Mouse (Mus musculus) megakaryocyte, embryonic 14.5 days (primary cell): ENCODE measurements at regions not wholly inside any gene's neighbourhood (a gene's known extent, or its start where the extent isn't known, plus 50 kb on each side); places are given as distances from the start of the nearest gene placed in this dataset.

Source experiments
- H3K27me3 ChIP-seq: replicated peaks from 2 replicates; pipeline ENCODE3; 2012; ENCODE audit warnings: inconsistent platforms
- H3K36me3 ChIP-seq: replicated peaks from 2 replicates; pipeline ENCODE3; 2012; ENCODE audit warnings: low read length, inconsistent platforms, mixed read lengths
- H3K4me1 ChIP-seq: 2 replicates; pipeline ENCODE4 v1.6.1; 2012; ENCODE audit warnings: inconsistent platforms
- H3K4me3 ChIP-seq: replicated peaks from 2 replicates; pipeline ENCODE3; 2012; ENCODE audit warnings: moderate library complexity, mild to moderate bottlenecking, inconsistent platforms
- H3K9me3 ChIP-seq: 2 replicates; pipeline ENCODE4 v1.6.1; 2012; ENCODE audit warnings: inconsistent platforms
- FLI1 ChIP-seq: IDR thresholded peaks from 2 replicates; pipeline ENCODE4 v1.6.1; 2012; ENCODE audit warnings: low read length, inconsistent platforms, mixed read lengths
- GATA1 ChIP-seq: IDR thresholded peaks from 3 replicates; pipeline ENCODE4 v1.6.1; 2012; ENCODE audit warnings: mixed read lengths, low read length, inconsistent platforms, borderline replicate concordance

DNA sequence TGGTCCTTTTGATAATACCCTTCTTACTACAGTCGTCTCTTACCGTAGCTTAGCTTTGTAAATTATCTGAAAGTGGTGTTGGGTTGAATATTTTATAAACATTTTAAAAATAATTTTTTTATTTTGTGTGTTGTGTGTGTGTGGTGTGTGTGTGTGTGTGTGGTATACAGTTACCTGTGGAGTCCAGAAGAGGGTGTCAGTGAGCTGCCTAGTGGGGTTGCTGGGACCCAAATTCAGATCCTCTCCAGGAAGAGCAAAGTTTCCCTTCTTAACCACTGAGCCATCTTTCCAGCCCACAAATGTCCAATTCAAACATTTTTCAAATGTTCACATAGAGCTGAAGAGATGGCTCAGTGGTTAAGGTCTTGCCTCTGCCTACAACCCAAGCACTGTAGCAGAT is 78.4 kb upstream of the H2afz start:
- H3K27me3 ChIP-seq = peaks cover 12% of the 10 kb centered on the region

DNA sequence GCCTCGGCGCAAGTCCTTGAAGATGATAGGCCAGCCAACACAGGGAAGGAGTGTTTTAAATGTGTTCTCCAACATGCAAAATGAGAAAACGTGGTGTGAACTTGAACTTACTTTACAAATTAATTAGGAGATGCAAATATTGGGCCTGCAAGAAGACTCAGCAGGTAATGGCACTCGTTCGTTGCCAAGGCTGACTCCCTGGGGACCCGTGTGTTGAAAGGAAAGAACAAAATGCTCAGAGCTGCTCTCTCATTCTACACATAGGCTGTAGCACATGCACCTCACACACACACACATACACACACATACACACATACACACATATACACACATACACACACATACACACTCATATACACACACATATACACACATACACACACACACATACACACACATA is 74.6 kb upstream of the H2afz start:
- TF ChIP-seq GATA1 = no peak
- TF ChIP-seq FLI1 = no peak
- H3K4me1 ChIP-seq = no peaks in the 10 kb centered on the region; the same call in 1 of the 2 replicates
- peaks cover 4% of the 10 kb centered on the region for H3K27me3 ChIP-seq
- H3K9me3 ChIP-seq = no peaks in the 10 kb centered on the region
- no peak overlapping the region for H3K4me3 ChIP-seq
- H3K36me3 ChIP-seq = no peaks in the 10 kb centered on the region

More for the DNA sequence above, 78.4 kb upstream of the H2afz start:
- Histone ChIP-seq H3K4me3 (no peak overlapping the region), H3K4me1 (peaks cover 14% of the 10 kb centered on the region), H3K36me3 (no peaks in the 10 kb centered on the region), H3K9me3 (no peaks in the 10 kb centered on the region)
- TF ChIP-seq GATA1 (no peak), FLI1 (no peak)

DNA sequence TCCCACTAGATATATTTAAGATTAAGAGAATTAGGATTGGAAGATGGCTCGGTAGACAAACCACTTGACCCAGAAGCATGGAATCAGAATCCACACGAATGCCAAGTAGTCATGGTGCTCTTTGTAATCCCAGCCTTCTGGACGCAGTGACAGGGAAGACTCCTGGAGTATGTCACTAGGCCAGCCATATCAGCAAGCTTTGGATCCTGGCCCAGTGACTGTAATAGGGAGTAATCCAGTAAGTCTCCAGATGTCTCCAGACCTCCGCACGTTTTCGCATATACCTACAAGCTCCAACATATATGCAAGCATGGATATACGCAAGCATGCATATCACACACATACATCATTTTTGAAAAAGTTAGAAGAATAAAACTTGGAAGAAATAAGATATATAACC is 73.9 kb upstream of the H2afz start:
- no peak for TF ChIP-seq GATA1
- no peak for TF ChIP-seq FLI1
- H3K4me3 ChIP-seq = no peak overlapping the region
- no peaks in the 10 kb centered on the region for H3K4me1 ChIP-seq
- H3K9me3 ChIP-seq = no peaks in the 10 kb centered on the region
- H3K36me3 ChIP-seq = no peaks in the 10 kb centered on the region
- H3K27me3 ChIP-seq = peaks cover 4% of the 10 kb centered on the region

- Histone ChIP-seq H3K4me3 (no peak overlapping the region), H3K9me3 (no peaks in the 10 kb centered on the region), H3K27me3 (peaks cover 4% of the 10 kb centered on the region), H3K4me1 (no peaks in the 10 kb centered on the region), H3K36me3 (no peaks in the 10 kb centered on the region)
- TF ChIP-seq GATA1 (no peak), FLI1 (no peak)
Measured at GRCm38 (mm10) chr3:137795754-137796315, 68.5 kb upstream of the H2afz start.

- Histone ChIP-seq H3K36me3 (no peaks in the 10 kb centered on the region), H3K4me1 (peaks cover 5% of the 10 kb centered on the region; the same call in 1 of the 2 replicates), H3K4me3 (no peak overlapping the region), H3K9me3 (no peaks in the 10 kb centered on the region), H3K27me3 (peaks cover 4% of the 10 kb centered on the region)
- TF ChIP-seq FLI1 (no peak), GATA1 (no peak)
Measured at GRCm38 (mm10) chr3:137798769-137799168, 65.5 kb upstream of the H2afz start.

GRCm38 (mm10) chr3:137801402-137802020 is 62.8 kb upstream of the H2afz start:
- Histone ChIP-seq H3K9me3 (no peaks in the 10 kb centered on the region), H3K27me3 (peaks cover 10% of the 10 kb centered on the region), H3K4me3 (no peak overlapping the region), H3K36me3 (no peaks in the 10 kb centered on the region), H3K4me1 (peaks cover 5% of the 10 kb centered on the region; the same call in 1 of the 2 replicates)
- no peak for TF ChIP-seq GATA1
- no peak for TF ChIP-seq FLI1

- TF ChIP-seq FLI1 (no peak), GATA1 (no peak)
- Histone ChIP-seq H3K4me1 (no peaks in the 10 kb centered on the region), H3K4me3 (no peak overlapping the region)
Measured at GRCm38 (mm10) chr3:137807423-137807822, 56.9 kb upstream of the H2afz start.

GRCm38 (mm10) chr3:137807913-137808684 is 56.2 kb upstream of the H2afz start:
- H3K9me3 ChIP-seq = peaks cover 3% of the 10 kb centered on the region; the same call in 1 of the 2 replicates

More at GRCm38 (mm10) chr3:137807423-137807822, 56.9 kb upstream of the H2afz start:
- H3K9me3 ChIP-seq = peaks cover 3% of the 10 kb centered on the region; the same call in 1 of the 2 replicates
- H3K27me3 ChIP-seq = peaks cover 6% of the 10 kb centered on the region
- H3K36me3 ChIP-seq = no peaks in the 10 kb centered on the region

DNA sequence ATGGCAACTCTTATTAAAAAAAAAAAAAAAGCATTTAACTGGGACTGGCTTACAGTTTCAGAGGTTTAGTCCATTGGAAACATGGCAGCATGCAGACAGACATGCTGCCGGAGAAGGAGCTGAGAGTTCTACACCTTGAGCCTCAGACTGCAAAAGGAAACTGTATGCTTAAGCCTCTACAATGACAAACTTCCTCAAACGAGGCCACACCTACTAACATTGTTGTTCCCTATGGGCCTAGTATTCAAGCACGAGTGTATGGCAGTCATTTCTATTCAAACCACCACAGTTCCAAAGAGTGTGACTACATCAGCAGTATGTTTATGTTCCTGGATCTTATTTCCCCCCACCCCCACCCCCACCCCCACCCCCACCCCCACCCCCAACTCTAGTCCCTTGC is 54.2 kb upstream of the H2afz start:
- H3K4me3 ChIP-seq = no peak overlapping the region
- H3K4me1 ChIP-seq = no peaks in the 10 kb centered on the region
- no peak for TF ChIP-seq GATA1
- TF ChIP-seq FLI1 = no peak

More at GRCm38 (mm10) chr3:137807913-137808684, 56.2 kb upstream of the H2afz start:
- Histone ChIP-seq H3K36me3 (no peaks in the 10 kb centered on the region), H3K4me3 (no peak overlapping the region), H3K4me1 (no peaks in the 10 kb centered on the region), H3K27me3 (peaks cover 6% of the 10 kb centered on the region)
- no peak for TF ChIP-seq FLI1
- TF ChIP-seq GATA1 = no peak

More for the DNA sequence above, 54.2 kb upstream of the H2afz start:
- Histone ChIP-seq H3K36me3 (no peaks in the 10 kb centered on the region), H3K9me3 (peaks cover 3% of the 10 kb centered on the region; the same call in 1 of the 2 replicates), H3K27me3 (peaks cover 3% of the 10 kb centered on the region)
